Comparison of ENCODE assay signal across 24 mouse cellular contexts in the genomic region with DNA sequence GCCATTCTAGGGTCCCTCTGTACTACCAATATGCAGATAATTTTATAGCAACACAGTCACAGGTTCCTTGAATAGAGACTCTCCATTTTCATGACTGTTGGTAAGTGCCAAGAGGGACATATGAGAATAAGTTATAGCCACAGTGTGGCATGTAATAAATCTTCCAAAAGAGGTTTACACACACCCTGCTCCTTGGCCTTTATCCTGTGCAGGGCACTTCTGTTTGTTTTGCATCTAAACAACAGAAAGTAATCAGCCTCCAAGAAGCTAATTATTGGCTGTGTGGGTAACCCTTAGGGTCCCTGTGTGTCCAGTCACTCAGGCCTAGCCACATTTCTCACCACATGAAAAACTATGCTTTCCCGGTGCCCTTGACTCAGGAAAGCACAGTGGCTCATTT.
DNase-seq lines count a peak whose midpoint lies in the region; ATAC-seq lines count a peak whose summit lies in the region.
"Had no signal": no experiment of that assay in that cellular context is flagged by ENCODE, and none has a peak within 500 bp of the region (broad histone marks: within the 10 kb centered on the region; RNA-seq: fewer than 3 reads in every experiment).

No protein-coding gene starts in this region.

- H3K4me3 ChIP-seq in kidney, embryonic 14.5 days (ENCODE audit: low read length): no peak overlapping the region
- H3K4me3 ChIP-seq in kidney, embryonic 16.5 days (ENCODE audit: low read length): no peak overlapping the region
- no peak overlapping the region for H3K4me3 ChIP-seq in neural tube, embryonic 11.5 days (ENCODE audit: low read depth, low read length)
- no peak overlapping the region for H3K4me3 ChIP-seq in neural tube, embryonic 15.5 days (replicated peaks)
- H3K4me3 ChIP-seq in neural tube, embryonic 14.5 days (ENCODE audit: low read depth, low read length): no peak overlapping the region
- H3K4me3 ChIP-seq: embryonic facial prominence, embryonic 13.5 days; embryonic facial prominence, embryonic 15.5 days; erythroblast, embryonic 14.5 days; forebrain, embryonic 10.5 days; forebrain, embryonic 12.5 days had no signal

- no peak overlapping the region for H3K27ac ChIP-seq in kidney, embryonic 14.5 days (ENCODE audit: low read depth, low read length)
- no peak overlapping the region for H3K27ac ChIP-seq in kidney, embryonic 16.5 days (ENCODE audit: low read length)
- H3K27ac ChIP-seq in neural tube, embryonic 11.5 days (ENCODE audit: low read depth, low read length): no peak overlapping the region
- no peak overlapping the region for H3K27ac ChIP-seq in neural tube, embryonic 15.5 days (replicated peaks)
- H3K27ac ChIP-seq in neural tube, embryonic 14.5 days (ENCODE audit: low read depth, low read length): no peak overlapping the region
- H3K27ac ChIP-seq: embryonic facial prominence, embryonic 13.5 days; embryonic facial prominence, embryonic 15.5 days; forebrain, embryonic 10.5 days; forebrain, embryonic 12.5 days had no signal

- peak; percentile 64; the same call in 1 of the 2 replicates for ATAC-seq in kidney, embryonic 14.5 days (ENCODE audit: low FRiP score, low TSS enrichment)
- ATAC-seq in kidney, embryonic 16.5 days (ENCODE audit: low FRiP score, low TSS enrichment): peak; percentile 59; the same call in 1 of the 2 replicates
- ATAC-seq in neural tube, embryonic 11.5 days (ENCODE audit: insufficient read depth, low FRiP score, low TSS enrichment): peak; percentile 18; the same call in 1 of the 2 replicates
- no peak for ATAC-seq in neural tube, embryonic 15.5 days (ENCODE audit: low FRiP score)
- peak; percentile 71 for ATAC-seq in neural tube, embryonic 14.5 days (ENCODE audit: low read depth)
- ATAC-seq: forebrain, embryonic 14.5 days; forebrain, embryonic 16.5 days had no signal

- H3K4me1 ChIP-seq in kidney, embryonic 14.5 days (ENCODE audit: control insufficient read depth, insufficient read depth, low read length): no peaks in the 10 kb centered on the region
- H3K4me1 ChIP-seq in kidney, embryonic 16.5 days (ENCODE audit: insufficient read depth, low read length): no peaks in the 10 kb centered on the region
- no peaks in the 10 kb centered on the region for H3K4me1 ChIP-seq in neural tube, embryonic 11.5 days (ENCODE audit: control insufficient read depth, insufficient read depth, low read length)
- no peaks in the 10 kb centered on the region for H3K4me1 ChIP-seq in neural tube, embryonic 15.5 days
- no peaks in the 10 kb centered on the region for H3K4me1 ChIP-seq in neural tube, embryonic 14.5 days (ENCODE audit: control insufficient read depth, insufficient read depth, low read length)
- H3K4me1 ChIP-seq: embryonic facial prominence, embryonic 13.5 days; embryonic facial prominence, embryonic 15.5 days; forebrain, embryonic 12.5 days had no signal

- H3K9me3 ChIP-seq in kidney, embryonic 14.5 days (ENCODE audit: control insufficient read depth, low read length): no peaks in the 10 kb centered on the region
- H3K9me3 ChIP-seq in kidney, embryonic 16.5 days (ENCODE audit: low read length): no peaks in the 10 kb centered on the region
- no peaks in the 10 kb centered on the region for H3K9me3 ChIP-seq in neural tube, embryonic 11.5 days (ENCODE audit: control insufficient read depth, low read length)
- H3K9me3 ChIP-seq in neural tube, embryonic 15.5 days (replicated peaks): no peaks in the 10 kb centered on the region
- H3K9me3 ChIP-seq in neural tube, embryonic 14.5 days (ENCODE audit: control insufficient read depth, low read length): no peaks in the 10 kb centered on the region
- H3K9me3 ChIP-seq: embryonic facial prominence, embryonic 13.5 days; embryonic facial prominence, embryonic 15.5 days; forebrain, embryonic 10.5 days; forebrain, embryonic 12.5 days had no signal

- no peak for DNase-seq in kidney, postnatal 25 days
- no peak for DNase-seq in kidney, postnatal 36 days
- DNase-seq in neural tube, embryonic 11.5 days (ENCODE audit: low spot score): no peak
- DNase-seq in spleen, postnatal 4 days (ENCODE audit: low spot score in 2 of 2): no peak
- DNase-seq: adrenal gland, adult 2 months; adrenal gland, postnatal 10 days; adrenal gland, postnatal 25 days; cerebellum, adult 11 months; cerebellum, adult 18-20 months; cerebellum, adult 8-10 months; cerebellum, adult 9-11 months; cerebellum, postnatal 14 days; cerebellum, postnatal 36 days had no signal

- no peaks in the 10 kb centered on the region for H3K27me3 ChIP-seq in kidney, embryonic 14.5 days (ENCODE audit: control insufficient read depth, insufficient read depth, low read length)
- no peaks in the 10 kb centered on the region for H3K27me3 ChIP-seq in kidney, embryonic 16.5 days (ENCODE audit: insufficient read depth, low read length)
- H3K27me3 ChIP-seq in neural tube, embryonic 11.5 days (ENCODE audit: control insufficient read depth, insufficient read depth, low read length): no peaks in the 10 kb centered on the region
- no peaks in the 10 kb centered on the region for H3K27me3 ChIP-seq in neural tube, embryonic 15.5 days (replicated peaks)
- H3K27me3 ChIP-seq in neural tube, embryonic 14.5 days (ENCODE audit: control insufficient read depth, insufficient read depth, low read length): no peaks in the 10 kb centered on the region
- H3K27me3 ChIP-seq: embryonic facial prominence, embryonic 13.5 days; embryonic facial prominence, embryonic 15.5 days; forebrain, embryonic 12.5 days had no signal

- 8% methylated on average over 1 of the region's 1 CpGs for WGBS in kidney, embryonic 14.5 days
- WGBS in kidney, embryonic 16.5 days: 15% methylated on average over 1 of the region's 1 CpGs
- 23% methylated on average over 1 of the region's 1 CpGs for WGBS in neural tube, embryonic 11.5 days
- 13% methylated on average over 1 of the region's 1 CpGs for WGBS in neural tube, embryonic 15.5 days
- 13% methylated on average over 1 of the region's 1 CpGs for WGBS in neural tube, embryonic 14.5 days

- H3K36me3 ChIP-seq in kidney, embryonic 14.5 days (ENCODE audit: control insufficient read depth, insufficient read depth, low read length): no peaks in the 10 kb centered on the region
- H3K36me3 ChIP-seq in kidney, embryonic 16.5 days (ENCODE audit: insufficient read depth, low read length): no peaks in the 10 kb centered on the region
- no peaks in the 10 kb centered on the region for H3K36me3 ChIP-seq in neural tube, embryonic 11.5 days (ENCODE audit: control insufficient read depth, insufficient read depth, low read length)
- no peaks in the 10 kb centered on the region for H3K36me3 ChIP-seq in neural tube, embryonic 15.5 days
- no peaks in the 10 kb centered on the region for H3K36me3 ChIP-seq in neural tube, embryonic 14.5 days (ENCODE audit: control insufficient read depth, insufficient read depth, low read length)
- H3K36me3 ChIP-seq: embryonic facial prominence, embryonic 13.5 days; embryonic facial prominence, embryonic 15.5 days; forebrain, embryonic 10.5 days; forebrain, embryonic 12.5 days had no signal

- H3K4me2 ChIP-seq in kidney, embryonic 14.5 days (replicated peaks; ENCODE audit: low read depth, low read length): no peak overlapping the region
- no peak overlapping the region for H3K4me2 ChIP-seq in kidney, embryonic 16.5 days (replicated peaks; ENCODE audit: low read depth, low read length)
- H3K4me2 ChIP-seq in neural tube, embryonic 11.5 days (ENCODE audit: low read depth): no peak overlapping the region
- H3K4me2 ChIP-seq in neural tube, embryonic 15.5 days: no peak overlapping the region
- H3K4me2 ChIP-seq in neural tube, embryonic 14.5 days (ENCODE audit: low read depth, low read length): no peak overlapping the region
- H3K4me2 ChIP-seq: embryonic facial prominence, embryonic 13.5 days; embryonic facial prominence, embryonic 15.5 days; forebrain, embryonic 12.5 days had no signal

- H3K9ac ChIP-seq in kidney, embryonic 14.5 days (ENCODE audit: low read depth, low read length): no peak overlapping the region
- H3K9ac ChIP-seq in kidney, embryonic 16.5 days (replicated peaks; ENCODE audit: low read length): no peak overlapping the region
- H3K9ac ChIP-seq in neural tube, embryonic 11.5 days (ENCODE audit: low read length): no peak overlapping the region
- H3K9ac ChIP-seq in neural tube, embryonic 15.5 days (replicated peaks): no peak overlapping the region
- H3K9ac ChIP-seq in neural tube, embryonic 14.5 days (replicated peaks; ENCODE audit: low read depth, low read length): no peak overlapping the region
- H3K9ac ChIP-seq: embryonic facial prominence, embryonic 13.5 days; embryonic facial prominence, embryonic 15.5 days; forebrain, embryonic 12.5 days had no signal
